Mouse (Mus musculus) megakaryocyte, adult 5-6 weeks (primary cell): ENCODE measurements around the gene Hsd17b6. TPM values are rescaled to one million over a fixed set of nuclear protein-coding genes. Genes with fewer than 3 reads are reported as not detected.
"Not testable (repeated sequence)": the region's sequence is repeated elsewhere in the genome, so short reads cannot be mapped to it uniquely, and the experiment has no call there.

Experiments
- ATAC-seq: 2 replicates; pipeline ENCODE4 v1.8.0; 2016; ENCODE audit warnings: mild to moderate bottlenecking, inconsistent platforms; ENCODE audit not compliant: poor library complexity, severe bottlenecking
- total RNA-seq, 2 experiments: library from RNA; stranded (forward) in 1 of 2; stranded (reverse) in 1 of 2; fragments of 153-499, 151-499 nt in 1 of 2; fragments of 221-1000, 200-1000 nt in 1 of 2; gene quantifications; 2 replicates each; pipeline versions ENCODE4 v1.2.3 to v1.2.4; 2015 to 2017

The Hsd17b6 gene
- total RNA-seq (2015) (not detected in 2 replicates), total RNA-seq (2017) (not detected in 2 replicates)

GRCm38 (mm10) chr10:128007446-128007845 is at the start of gene Hsd17b6:
Hsd17b6 (minus strand) TSS chr10:128007611.
- no peak for ATAC-seq

- no peak for ATAC-seq
These were observed 45.6 kb upstream of the Hsd17b6 start for GRCm38 (mm10) chr10:128053001-128053400.

GRCm38 (mm10) chr10:128052136-128052535 is 44.7 kb upstream of the Hsd17b6 start:
- not testable (repeated sequence) for ATAC-seq

- ATAC-seq = no peak
These were observed 44.2 kb upstream of the Hsd17b6 start for GRCm38 (mm10) chr10:128051589-128051988.

- ATAC-seq = no peak
These were observed 42.9 kb upstream of the Hsd17b6 start for GRCm38 (mm10) chr10:128050355-128050754.

GRCm38 (mm10) chr10:128049741-128050140 is 42.3 kb upstream of the Hsd17b6 start:
- ATAC-seq = no peak

- ATAC-seq = no peak
These were observed 40.7 kb upstream of the Hsd17b6 start for GRCm38 (mm10) chr10:128048157-128048556.

GRCm38 (mm10) chr10:128043041-128043835 is 35.8 kb upstream of the Hsd17b6 start:
- no peak for ATAC-seq

- no peak for ATAC-seq
These were observed 35.1 kb upstream of the Hsd17b6 start for GRCm38 (mm10) chr10:128042466-128042865.

- ATAC-seq = no peak
These were observed 34.2 kb upstream of the Hsd17b6 start for GRCm38 (mm10) chr10:128041636-128042035.

GRCm38 (mm10) chr10:128040293-128040692 is 32.9 kb upstream of the Hsd17b6 start:
- no peak for ATAC-seq

GRCm38 (mm10) chr10:128039858-128040257 is 32.4 kb upstream of the Hsd17b6 start:
- no peak for ATAC-seq

GRCm38 (mm10) chr10:128039167-128039566 is 31.8 kb upstream of the Hsd17b6 start:
- no peak for ATAC-seq

GRCm38 (mm10) chr10:128037921-128038320 is 30.5 kb upstream of the Hsd17b6 start:
- no peak for ATAC-seq

- peak; percentile 39 for ATAC-seq
These were observed 29.5 kb upstream of the Hsd17b6 start for GRCm38 (mm10) chr10:128036746-128037425.

GRCm38 (mm10) chr10:128030860-128031259 is 23.4 kb upstream of the Hsd17b6 start:
- ATAC-seq = no peak

- no peak for ATAC-seq
These were observed 22.5 kb upstream of the Hsd17b6 start for GRCm38 (mm10) chr10:128029931-128030330.

- ATAC-seq = no peak
These were observed 16.1 kb upstream of the Hsd17b6 start for GRCm38 (mm10) chr10:128023496-128023895.

- ATAC-seq = no peak
These were observed 14.8 kb upstream of the Hsd17b6 start for GRCm38 (mm10) chr10:128022196-128022595.

GRCm38 (mm10) chr10:128015068-128015934 is 7.9 kb upstream of the Hsd17b6 start, which contains the start of gene Prim1:
Prim1 (plus strand) TSS chr10:128015168.
- peak; percentile 98 for ATAC-seq

- no peak for ATAC-seq
These were observed 2.3 kb upstream of the Hsd17b6 start for GRCm38 (mm10) chr10:128009735-128010134.
